Comparison of ENCODE assay signal across 23 mouse cellular contexts in genomic region chr7:31125116-31125515, GRCm38 (mm10). TPM values are rescaled to one million over a fixed set of nuclear protein-coding genes. Genes with fewer than 3 reads are reported as not detected.
A peak's percentile ranks its signal among the peaks of the same experiment; 100 is the strongest.
DNase-seq lines count a peak whose midpoint lies in the region; TF ChIP-seq lines count a peak whose summit lies in the region.
"Had no signal": no experiment of that assay in that cellular context is flagged by ENCODE, and none has a peak within 500 bp of the region (broad histone marks: within the 10 kb centered on the region; RNA-seq: fewer than 3 reads in every experiment).

No protein-coding gene starts in this region.

- H3K27ac ChIP-seq in gastrocnemius, adult 2 months = peak overlapping the region; percentile 99
- no peak overlapping the region for H3K27ac ChIP-seq in midbrain, embryonic 10.5 days (replicated peaks)
- H3K27ac ChIP-seq: heart, adult 2 months; hindbrain, embryonic 13.5 days; intestine, embryonic 15.5 days; neural tube, embryonic 13.5 days had no signal

- TF ChIP-seq CTCF in gastrocnemius, adult 2 months (IDR thresholded peaks at IDR 0.05) = no peak

- peaks cover 39% of the 10 kb centered on the region for H3K4me1 ChIP-seq in megakaryocyte, embryonic 14.5 days
- peaks cover 16% of the 10 kb centered on the region for H3K4me1 ChIP-seq in midbrain, embryonic 10.5 days

- H3K27me3 ChIP-seq in megakaryocyte, embryonic 14.5 days (replicated peaks) = peaks cover 57% of the 10 kb centered on the region
- peaks cover 56% of the 10 kb centered on the region for H3K27me3 ChIP-seq in midbrain, embryonic 10.5 days (ENCODE audit: low read depth, poor library complexity, severe bottlenecking)

- peak; percentile 58 for DNase-seq in gastrocnemius, adult 2 months
- no peak for DNase-seq in gastrocnemius, postnatal 14 days
- peak; percentile 81 for DNase-seq in cerebellum, adult 11 months
- peak; percentile 63 to 78 for DNase-seq in cerebellum, postnatal 14 days
- no peak for DNase-seq in midbrain, embryonic 10.5 days (ENCODE audit: low spot score)
- no peak for DNase-seq in frontal cortex, postnatal 25 days (ENCODE audit: low spot score in 2 of 2)
- DNase-seq: adrenal gland, postnatal 10 days; heart, adult 2 months; kidney, postnatal 10 days; layer of hippocampus, adult 9-11 months; liver; liver, postnatal 0 days; lung, postnatal 14 days; retina, postnatal 1 day; right cerebral cortex, postnatal 4 days; thymus, postnatal 36 days had no signal

- peak overlapping the region; percentile 91 for H3K4me3 ChIP-seq in gastrocnemius, adult 2 months
- H3K4me3 ChIP-seq in megakaryocyte, embryonic 14.5 days (replicated peaks) = peak overlapping the region; percentile 91
- no peak overlapping the region for H3K4me3 ChIP-seq in midbrain, embryonic 10.5 days
- H3K4me3 ChIP-seq: intestine, embryonic 15.5 days had no signal

- H3K9me3 ChIP-seq in megakaryocyte, embryonic 14.5 days = no peaks in the 10 kb centered on the region
- no peaks in the 10 kb centered on the region for H3K9me3 ChIP-seq in midbrain, embryonic 10.5 days (replicated peaks)
- H3K9me3 ChIP-seq: hindbrain, embryonic 13.5 days; intestine, embryonic 15.5 days; neural tube, embryonic 13.5 days had no signal

- WGBS in midbrain, embryonic 10.5 days = 86% methylated on average over 13 of the region's 13 CpGs

- intact Hi-C loops in gastrocnemius, adult 2 months (cut with DNase I) = no loop called here
- intact Hi-C loops in gastrocnemius, postnatal 14 days (cut with DNase I; ENCODE audit: low total_unique reads) = no loop called here

- peaks cover 23% of the 10 kb centered on the region for H3K36me3 ChIP-seq in megakaryocyte, embryonic 14.5 days (replicated peaks; ENCODE audit: low read length)
- H3K36me3 ChIP-seq in midbrain, embryonic 10.5 days = peaks cover 21% of the 10 kb centered on the region

RNA-seq across cellular contexts. Expression of gene Scn1b, which starts 1.7 kb away (rescaled TPM):
- 100 to 1,000 TPM; 748 to 815 TPM for total RNA-seq in gastrocnemius, adult 2 months (2021)
- 100 to 1,000 TPM; 443 to 446 TPM for total RNA-seq in gastrocnemius, postnatal 14 days (2021)
- polyA plus RNA-seq in megakaryocyte, embryonic 14.5 days (2012; ENCODE audit: insufficient read depth, low replicate concordance) = 8.8 and 28.4 TPM in 2 replicates
- polyA plus RNA-seq in midbrain, embryonic 10.5 days (2016; fragmentation: Nextera tagmentation; extraction: Ambion mirVana) = 0.55 and 0.80 TPM in 2 replicates

RNA-seq across cellular contexts. Expression of gene Hpn, which starts 10.0 kb away (rescaled TPM):
- 10 to 100 TPM; 14.0 to 15.9 TPM for total RNA-seq in gastrocnemius, adult 2 months (2021)
- total RNA-seq in gastrocnemius, postnatal 14 days (2021) = 1 to 10 TPM; 7.6 to 9.6 TPM
- 1.8 TPM in 1 of 2 replicates, not detected in the other for polyA plus RNA-seq in megakaryocyte, embryonic 14.5 days (2012; ENCODE audit: insufficient read depth, low replicate concordance)
- polyA plus RNA-seq in midbrain, embryonic 10.5 days (2016; fragmentation: Nextera tagmentation; extraction: Ambion mirVana) = 1.00 and 1.5 TPM in 2 replicates
- polyA plus RNA-seq: forebrain, embryonic 16.5 days had no signal

RNA-seq across cellular contexts. Expression of gene Gramd1a, which starts 30.6 kb away (rescaled TPM):
- total RNA-seq in gastrocnemius, adult 2 months (2021) = 10 to 100 TPM; 47.2 to 61.7 TPM
- 10 to 100 TPM; 23.9 to 36.8 TPM for total RNA-seq in gastrocnemius, postnatal 14 days (2021)
- polyA plus RNA-seq in megakaryocyte, embryonic 14.5 days (2012; ENCODE audit: insufficient read depth, low replicate concordance) = 122 and 287 TPM in 2 replicates
- polyA plus RNA-seq in midbrain, embryonic 10.5 days (2016; fragmentation: Nextera tagmentation; extraction: Ambion mirVana) = 90.0 and 120 TPM in 2 replicates

RNA-seq across cellular contexts. Expression of gene Fxyd3, which starts 48.6 kb away (rescaled TPM):
- 1 to 10 TPM; 1.2 to 1.4 TPM for total RNA-seq in gastrocnemius, adult 2 months (2021)
- total RNA-seq in gastrocnemius, postnatal 14 days (2021) = 1 to 10 TPM; 1.9 to 3.3 TPM
- not detected in 2 replicates for polyA plus RNA-seq in megakaryocyte, embryonic 14.5 days (2012; ENCODE audit: insufficient read depth, low replicate concordance)
- polyA plus RNA-seq in midbrain, embryonic 10.5 days (2016; fragmentation: Nextera tagmentation; extraction: Ambion mirVana) = 3.0 and 3.4 TPM in 2 replicates
- total RNA-seq: left cerebral cortex, postnatal 10 days; monocyte, adult 5-6 weeks had no signal

Comparison
In these comparisons a context has a peak if more than half of its experiments do, and no peak if none do; other contexts are left out.
1. DNase-seq: peak in gastrocnemius, adult 2 months (single experiment), cerebellum, adult 11 months (single experiment) and cerebellum, postnatal 14 days (2 of 2); none in gastrocnemius, postnatal 14 days (single experiment), midbrain, embryonic 10.5 days (single experiment) and frontal cortex, postnatal 25 days (0 of 2).